In the genomic region with DNA sequence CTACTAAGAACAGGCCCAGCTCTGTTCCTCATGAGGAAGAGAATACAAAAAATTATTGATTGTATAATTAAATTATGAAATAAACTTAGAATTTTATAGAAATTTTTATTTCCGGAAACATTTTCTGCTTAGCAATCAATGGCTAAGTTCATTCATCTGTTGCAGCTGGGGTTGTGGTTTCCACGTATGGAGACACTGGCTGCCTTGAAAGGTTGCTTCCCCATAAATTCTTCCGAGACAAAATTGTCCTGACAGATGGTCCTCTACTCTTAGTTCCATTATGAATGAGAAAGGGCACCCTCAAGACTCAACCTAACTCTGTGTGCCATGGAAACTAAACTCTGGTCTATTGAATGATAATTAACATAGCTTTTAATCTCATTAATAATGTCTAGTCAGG, we compare ENCODE assay signal across 15 mouse cellular contexts.
"Had no signal": no experiment of that assay in that cellular context is flagged by ENCODE, and none has a peak within 500 bp of the region (broad histone marks: within the 10 kb centered on the region; RNA-seq: fewer than 3 reads in every experiment).

No protein-coding gene starts in this region.

- H3K9me3 ChIP-seq: liver, embryonic 13.5 days; midbrain, embryonic 12.5 days; midbrain, embryonic 15.5 days had no signal

- DNase-seq: kidney, adult 2 months; kidney, postnatal 25 days; layer of hippocampus, adult 9-11 months; liver, embryonic 13.5 days; lung, adult 2 months; lung, postnatal 14 days; lung, postnatal 4 days; thymus, adult 18-20 months; thymus, postnatal 36 days had no signal

- H3K4me2 ChIP-seq: liver, embryonic 13.5 days; midbrain, embryonic 12.5 days; midbrain, embryonic 15.5 days had no signal

- H3K27ac ChIP-seq: kidney, postnatal 0 days; layer of hippocampus, adult 2 months; left cerebral cortex, adult 2 months; liver, embryonic 13.5 days; midbrain, embryonic 12.5 days; midbrain, embryonic 15.5 days had no signal

- H3K36me3 ChIP-seq: liver, embryonic 13.5 days; midbrain, embryonic 12.5 days; midbrain, embryonic 15.5 days had no signal

- H3K9ac ChIP-seq: liver, embryonic 13.5 days; midbrain, embryonic 12.5 days; midbrain, embryonic 15.5 days had no signal

- H3K4me3 ChIP-seq: layer of hippocampus, adult 2 months; left cerebral cortex, adult 2 months; liver, embryonic 13.5 days; midbrain, embryonic 12.5 days; midbrain, embryonic 15.5 days had no signal

- ATAC-seq: intestine, postnatal 0 days; midbrain, embryonic 15.5 days had no signal

- H3K4me1 ChIP-seq: liver, embryonic 13.5 days; midbrain, embryonic 15.5 days had no signal

- H3K27me3 ChIP-seq: liver, embryonic 13.5 days; midbrain, embryonic 12.5 days; midbrain, embryonic 15.5 days had no signal
